Mouse (Mus musculus) spleen, postnatal 36 days (tissue): ENCODE measurements around the gene Gm18596.
"Not testable (repeated sequence)": the region's sequence is repeated elsewhere in the genome, so short reads cannot be mapped to it uniquely, and the experiment has no call there.

Experiments used
- DNase-seq, 2 experiments: peaks; one replicate each; pipeline ENCODE4 v3.0.0; 2022; ENCODE audit warnings: low spot score in 2 of 2, mixed read lengths in 1 of 2

The Gm18596 gene

DNA sequence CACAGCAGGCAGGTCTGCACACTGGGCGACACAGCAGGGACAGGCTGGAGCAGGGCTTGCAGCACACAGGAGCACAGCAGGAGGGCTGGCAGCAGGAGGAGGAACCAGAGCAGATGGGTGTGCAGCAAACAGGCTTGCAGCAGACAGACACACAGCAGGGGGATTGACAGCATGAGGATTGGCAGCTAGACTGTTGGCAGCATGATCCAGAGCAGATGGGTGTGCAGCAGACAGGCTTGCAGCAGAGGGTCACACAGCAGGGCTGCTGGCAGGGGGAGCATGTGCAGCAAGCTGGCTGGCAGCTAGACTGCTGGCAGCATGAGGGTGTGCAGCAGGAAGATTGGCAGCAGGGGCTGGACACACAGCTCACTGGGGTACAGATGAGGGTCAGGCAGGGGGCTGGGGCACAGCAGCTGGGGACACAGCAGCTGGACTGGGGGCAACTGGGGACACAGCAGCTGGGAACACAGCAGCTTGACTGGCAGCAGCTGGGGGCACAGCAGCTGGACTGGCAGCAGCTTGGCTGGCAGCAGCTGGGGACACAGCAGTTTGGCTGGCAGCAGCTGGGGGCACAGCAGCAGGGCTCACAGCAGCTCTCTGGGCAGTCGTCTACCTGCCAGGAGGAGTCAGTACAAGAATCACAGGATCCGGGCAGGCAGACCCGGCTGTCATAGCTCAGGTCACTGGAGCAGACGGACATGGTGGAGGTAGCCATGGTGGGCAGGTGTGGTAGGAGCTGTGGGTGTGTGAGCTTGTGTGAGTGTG lies at the start of gene Gm18596:
Gene Gm18596, minus strand, starts transcription at position 715 of the 765 bp plus-strand sequence.
- DNase-seq, result not testable (repeated sequence)

DNA sequence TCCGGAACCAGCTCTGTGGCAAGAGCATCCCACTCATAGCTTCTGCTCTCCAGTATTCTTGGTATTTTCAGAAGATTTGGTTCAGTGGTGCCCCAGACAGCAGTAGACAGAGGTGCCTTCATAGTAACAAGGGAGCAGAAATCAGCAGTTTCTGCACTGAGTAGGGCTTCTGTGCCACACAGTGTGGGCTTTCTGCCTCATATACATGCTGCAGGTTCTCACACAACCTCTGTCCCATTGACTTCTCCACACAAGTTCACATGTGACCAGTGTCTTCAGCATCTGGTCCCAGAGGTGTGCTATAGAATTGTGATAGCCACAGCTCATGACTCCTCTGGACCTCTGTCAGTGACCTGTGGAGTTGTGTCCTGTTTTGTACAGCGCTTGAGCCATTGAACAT lies 46.2 kb upstream of the Gm18596 start:
- DNase-seq, result no peak

DNA sequence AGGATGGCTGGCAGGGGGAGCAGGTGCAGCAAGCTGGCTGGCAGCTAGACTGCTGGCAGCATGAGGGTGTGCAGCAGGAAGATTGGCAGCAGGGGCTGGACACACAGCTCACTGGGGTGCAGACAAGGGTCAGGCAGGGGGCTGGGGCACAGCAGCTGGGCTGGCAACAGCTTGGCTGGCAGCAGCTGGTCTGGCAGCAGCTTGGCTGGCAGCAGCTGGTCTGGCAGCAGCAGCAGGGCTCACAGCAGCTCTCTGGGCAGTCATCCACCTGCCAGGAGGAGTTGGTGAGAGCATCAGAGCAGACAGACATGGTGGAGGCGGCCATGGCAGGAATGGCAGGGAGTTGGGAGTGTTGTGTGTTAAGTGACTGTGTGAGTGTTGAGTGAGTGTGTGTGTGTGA lies 45.4 kb upstream of the Gm18596 start, which contains the start of gene Gm7137:
Gene Gm7137, minus strand, starts transcription at position 325 of the 400 bp plus-strand sequence.
- DNase-seq, result not testable (repeated sequence)

DNA sequence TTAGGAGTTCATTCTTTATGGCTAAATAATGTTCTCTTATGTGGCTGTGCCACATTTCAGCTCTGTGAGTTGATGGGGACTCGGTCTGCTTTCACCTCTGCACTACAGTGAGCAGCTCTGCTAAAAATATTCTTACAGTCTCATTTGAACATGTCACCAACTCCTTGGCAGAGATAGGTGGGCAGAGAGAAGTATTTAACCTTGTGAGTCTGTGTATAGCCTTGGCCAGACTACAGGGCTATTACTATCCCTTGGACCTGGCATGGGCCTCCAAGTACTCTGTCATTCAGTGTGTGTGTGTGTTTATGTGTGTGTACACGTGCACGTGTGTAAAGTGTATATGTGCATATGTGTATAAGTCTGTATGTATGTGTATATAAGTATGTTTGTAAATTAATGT lies 41.0 kb upstream of the Gm18596 start:
- DNase-seq, result not testable (repeated sequence)

DNA sequence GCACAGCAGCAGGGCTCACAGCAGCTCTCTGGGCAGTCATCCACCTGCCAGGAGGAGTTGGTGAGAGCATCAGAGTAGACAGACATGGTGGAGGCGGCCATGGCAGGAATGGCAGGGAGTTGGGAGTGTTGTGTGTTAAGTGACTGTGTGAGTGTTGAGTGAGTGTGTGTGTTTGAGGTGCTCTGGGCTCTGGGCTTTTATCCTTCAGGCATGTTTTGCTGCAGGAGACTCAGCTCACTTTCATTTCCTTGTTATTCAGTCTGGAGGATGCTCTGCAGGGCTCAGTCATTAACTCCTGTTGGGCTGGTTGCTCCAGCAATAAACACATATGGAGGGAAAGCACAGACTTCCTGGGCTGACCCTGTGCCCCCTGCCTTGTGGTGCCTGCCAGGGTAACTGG lies 40.0 kb upstream of the Gm18596 start, which contains the start of gene Gm3250:
Gene Gm3250, minus strand, starts transcription at position 101 of the 400 bp plus-strand sequence.
- DNase-seq, result not testable (repeated sequence)

DNA sequence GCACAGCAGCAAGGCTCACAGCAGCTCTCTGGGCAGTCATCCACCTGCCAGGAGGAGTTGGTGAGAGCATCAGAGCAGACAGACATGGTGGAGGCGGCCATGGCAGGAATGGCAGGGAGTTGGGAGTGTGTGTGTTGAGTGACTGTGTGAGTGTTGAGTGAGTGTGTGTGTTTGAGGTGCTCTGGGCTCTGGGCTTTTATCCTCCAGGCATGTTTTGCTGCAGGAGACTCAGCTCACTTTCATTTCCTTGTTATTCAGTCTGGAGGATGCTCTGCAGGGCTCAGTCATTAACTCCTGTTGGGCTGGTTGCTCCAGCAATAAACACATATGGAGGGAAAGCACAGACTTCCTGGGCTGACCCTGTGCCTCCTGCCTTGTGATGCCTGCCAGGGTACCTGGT lies 34.4 kb upstream of the Gm18596 start, which contains the start of gene Gm7138:
Gene Gm7138, minus strand, starts transcription at position 101 of the 400 bp plus-strand sequence.
- DNase-seq, result not testable (repeated sequence)

DNA sequence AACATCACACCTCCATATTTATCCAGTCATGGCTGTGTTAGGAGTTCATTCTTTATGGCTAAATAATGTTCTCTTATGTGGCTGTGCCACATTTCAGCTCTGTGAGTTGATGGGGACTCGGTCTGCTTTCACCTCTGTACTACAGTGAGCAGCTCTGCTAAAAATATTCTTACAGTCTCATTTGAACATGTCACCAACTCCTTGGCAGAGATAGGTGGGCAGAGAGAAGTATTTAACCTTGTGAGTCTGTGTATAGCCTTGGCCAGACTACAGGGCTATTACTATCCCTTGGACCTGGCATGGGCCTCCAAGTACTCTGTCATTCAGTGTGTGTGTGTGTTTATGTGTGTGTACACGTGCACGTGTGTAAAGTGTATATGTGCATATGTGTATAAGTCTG lies 29.7 kb upstream of the Gm18596 start:
- DNase-seq, result not testable (repeated sequence)

DNA sequence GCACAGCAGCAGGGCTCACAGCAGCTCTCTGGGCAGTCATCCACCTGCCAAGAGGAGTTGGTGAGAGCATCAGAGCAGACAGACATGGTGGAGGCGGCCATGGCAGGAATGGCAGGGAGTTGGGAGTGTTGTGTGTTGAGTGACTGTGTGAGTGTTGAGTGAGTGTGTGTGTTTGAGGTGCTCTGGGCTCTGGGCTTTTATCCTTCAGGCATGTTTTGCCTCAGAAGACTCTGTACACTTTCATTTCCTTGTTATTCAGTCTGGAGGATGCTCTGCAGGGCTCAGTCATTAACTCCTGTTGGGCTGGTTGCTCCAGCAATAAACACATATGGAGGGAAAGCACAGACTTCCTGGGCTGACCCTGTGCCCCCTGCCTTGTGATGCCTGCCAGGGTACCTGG lies 28.8 kb upstream of the Gm18596 start, which contains the start of gene Gm3238:
Gene Gm3238, minus strand, starts transcription at position 101 of the 400 bp plus-strand sequence.
- DNase-seq, result not testable (repeated sequence)

DNA sequence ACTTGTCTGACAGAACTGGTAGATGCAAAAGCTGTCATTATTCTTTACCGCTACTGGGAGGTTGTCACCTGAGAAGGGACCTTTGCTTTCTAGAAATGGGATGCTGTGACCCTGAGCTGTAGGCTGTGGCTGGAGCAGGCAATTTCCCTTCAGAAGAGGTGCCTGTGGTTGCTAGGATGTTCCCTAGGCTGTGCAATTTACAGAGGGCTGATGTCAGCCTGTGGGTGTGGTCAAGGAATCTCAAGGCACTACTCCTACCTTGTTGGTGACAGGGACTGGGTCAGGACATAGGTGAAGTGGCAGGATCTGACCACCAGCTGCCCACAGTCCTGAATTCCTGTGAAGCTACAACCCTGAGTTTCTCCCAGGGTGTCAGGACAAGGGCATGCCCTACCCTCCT lies 27.3 kb upstream of the Gm18596 start:
- DNase-seq, result no peak

DNA sequence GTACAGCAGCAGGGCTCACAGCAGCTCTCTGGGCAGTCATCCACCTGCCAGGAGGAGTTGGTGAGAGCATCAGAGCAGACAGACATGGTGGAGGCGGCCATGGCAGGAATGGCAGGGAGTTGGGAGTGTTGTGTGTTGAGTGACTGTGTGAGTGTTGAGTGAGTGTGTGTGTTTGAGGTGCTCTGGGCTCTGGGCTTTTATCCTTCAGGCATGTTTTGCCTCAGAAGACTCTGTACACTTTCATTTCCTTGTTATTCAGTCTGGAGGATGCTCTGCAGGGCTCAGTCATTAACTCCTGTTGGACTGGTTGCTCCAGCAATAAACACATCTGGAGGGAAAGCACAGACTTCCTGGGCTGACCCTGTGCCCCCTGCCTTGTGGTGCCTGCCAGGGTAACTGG lies 17.1 kb upstream of the Gm18596 start, which contains the start of gene Gm3233:
Gene Gm3233, minus strand, starts transcription at position 101 of the 400 bp plus-strand sequence.
- not testable (repeated sequence) for DNase-seq

DNA sequence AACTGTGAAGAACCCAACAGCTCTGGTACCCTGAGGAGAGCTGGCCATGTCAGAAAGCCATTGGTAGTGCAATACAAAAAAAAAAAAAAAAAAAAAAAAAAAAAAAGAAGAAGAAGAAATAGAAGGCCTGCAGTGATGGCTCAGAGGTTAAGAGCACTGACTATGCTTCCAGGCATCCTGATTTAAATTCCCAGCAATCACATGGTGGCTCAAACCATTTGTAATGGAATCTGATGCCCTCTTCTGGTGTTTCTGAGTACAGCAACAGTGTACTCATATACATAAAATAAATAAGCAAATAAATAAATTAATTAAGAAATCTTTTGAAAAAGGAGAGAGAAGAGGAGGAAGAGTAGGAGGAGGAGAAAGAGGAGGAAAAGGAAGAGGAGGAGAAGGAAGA lies 11.0 kb upstream of the Gm18596 start:
- DNase-seq, result no peak

DNA sequence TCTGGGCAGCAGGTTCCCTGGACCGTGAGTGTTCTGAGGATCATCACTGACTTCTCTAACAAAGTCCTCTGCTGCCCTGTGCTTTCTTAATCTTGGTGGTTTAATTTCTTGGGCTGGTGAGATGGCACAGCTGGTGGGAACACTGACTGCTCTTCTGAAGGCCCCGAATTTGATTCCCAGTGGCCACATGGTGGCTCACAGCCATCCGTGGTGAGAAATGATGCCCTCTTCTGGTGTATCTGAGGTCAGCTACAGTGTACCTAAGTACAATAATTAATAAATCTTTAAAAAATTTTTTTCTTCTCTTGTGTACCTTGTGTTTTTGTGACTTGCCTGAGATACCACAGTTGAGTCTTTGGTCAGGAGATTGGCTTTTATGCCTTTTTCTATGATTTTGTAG lies 9.9 kb upstream of the Gm18596 start:
- DNase-seq, result not testable (repeated sequence)

DNA sequence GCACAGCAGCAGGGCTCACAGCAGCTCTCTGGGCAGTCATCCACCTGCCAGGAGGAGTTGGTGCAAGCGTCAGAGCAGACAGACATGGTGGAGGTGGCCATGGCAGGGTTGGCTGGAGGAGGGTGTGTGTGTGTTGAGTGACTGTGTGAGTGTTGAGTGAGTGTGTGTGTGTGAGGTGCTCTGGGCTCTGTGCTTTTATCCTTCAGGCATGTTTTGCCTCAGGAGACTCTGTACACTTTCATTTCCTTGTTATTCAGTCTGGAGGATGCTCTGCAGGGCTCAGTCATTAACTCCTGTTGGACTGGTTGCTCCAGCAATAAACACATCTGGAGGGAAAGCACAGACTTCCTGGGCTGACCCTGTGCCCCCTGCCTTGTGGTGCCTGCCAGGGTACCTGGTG lies 8.8 kb upstream of the Gm18596 start, which contains the start of gene Gm9736:
Gene Gm9736, minus strand, starts transcription at position 101 of the 400 bp plus-strand sequence.
- not testable (repeated sequence) for DNase-seq

DNA sequence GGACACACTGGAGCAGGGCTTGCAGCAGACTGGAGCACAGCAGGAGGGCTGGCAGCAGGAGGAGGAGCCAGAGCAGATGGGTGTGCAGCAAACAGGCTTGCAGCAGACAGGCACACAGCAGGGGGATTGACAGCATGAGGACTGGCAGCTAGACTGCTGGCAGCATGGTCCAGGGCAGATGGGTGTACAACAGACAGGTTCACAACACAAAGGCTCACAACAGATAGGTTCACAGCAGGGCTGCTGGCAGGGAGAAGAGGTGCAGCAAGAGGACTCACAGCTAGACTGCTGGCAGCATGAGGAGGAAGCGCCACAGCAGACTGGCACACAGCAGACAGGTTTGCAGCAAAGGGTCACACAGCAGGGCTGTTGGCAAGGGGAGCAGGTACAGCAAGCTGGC lies 8.2 kb upstream of the Gm18596 start:
- not testable (repeated sequence) for DNase-seq

DNA sequence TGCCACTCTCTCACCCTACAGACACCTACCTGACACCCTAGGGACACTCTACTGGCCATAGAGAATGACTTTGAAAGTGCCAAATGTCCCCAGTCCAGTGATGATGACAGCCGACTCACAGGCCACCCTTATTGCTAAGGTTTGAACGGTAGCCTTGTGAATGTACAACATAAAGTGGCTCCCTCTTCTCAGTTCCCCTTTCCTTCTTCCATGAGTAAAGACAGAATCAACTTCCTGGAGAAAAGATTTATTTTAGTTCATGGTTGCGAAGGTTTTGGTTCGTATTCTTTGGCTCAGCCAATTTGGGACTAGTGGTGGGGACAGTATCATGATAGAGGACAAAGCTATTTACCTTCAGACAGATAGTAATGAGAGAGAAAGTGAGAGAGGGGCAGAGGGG lies 3.5 kb downstream of the Gm18596 start:
- no peak for DNase-seq

DNA sequence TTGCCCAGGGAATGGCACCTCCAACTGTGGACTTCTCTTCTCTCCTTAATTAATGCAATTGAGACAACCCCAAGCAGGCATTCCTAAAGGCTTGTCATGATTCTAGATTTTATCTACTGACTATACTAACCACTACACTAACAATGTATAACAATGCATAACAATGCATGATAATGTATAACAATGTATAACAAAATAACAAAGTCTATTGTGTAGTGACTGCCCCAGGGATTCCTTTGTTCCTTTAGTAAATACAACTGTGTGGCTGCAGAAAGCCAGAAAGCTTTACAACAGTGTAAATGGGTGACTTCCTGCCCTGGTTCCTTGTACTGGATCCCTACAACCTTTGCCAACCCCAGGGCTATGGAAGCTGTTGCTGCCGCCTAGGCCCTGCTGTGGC lies 6.5 kb downstream of the Gm18596 start:
- no peak for DNase-seq

DNA sequence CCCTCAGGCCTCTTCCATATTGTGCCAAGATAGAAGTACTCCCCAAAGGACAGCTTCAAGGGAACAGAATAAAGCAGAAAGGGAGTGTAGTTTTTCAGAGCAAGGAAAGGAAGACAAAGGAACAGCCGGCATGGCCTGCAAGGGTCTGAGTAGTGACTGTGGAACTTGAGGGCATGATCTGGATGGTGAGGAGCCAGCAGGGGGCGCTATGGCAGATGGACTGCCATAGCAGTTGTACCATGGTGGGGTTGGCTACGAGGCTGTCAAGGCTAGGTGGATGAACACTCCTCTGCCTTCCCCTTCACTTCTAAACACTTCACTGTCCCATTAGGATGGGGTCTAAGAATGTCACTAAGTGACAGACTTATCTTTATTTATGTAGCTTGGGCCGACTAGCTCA lies 13.2 kb downstream of the Gm18596 start:
- DNase-seq, result no peak

DNA sequence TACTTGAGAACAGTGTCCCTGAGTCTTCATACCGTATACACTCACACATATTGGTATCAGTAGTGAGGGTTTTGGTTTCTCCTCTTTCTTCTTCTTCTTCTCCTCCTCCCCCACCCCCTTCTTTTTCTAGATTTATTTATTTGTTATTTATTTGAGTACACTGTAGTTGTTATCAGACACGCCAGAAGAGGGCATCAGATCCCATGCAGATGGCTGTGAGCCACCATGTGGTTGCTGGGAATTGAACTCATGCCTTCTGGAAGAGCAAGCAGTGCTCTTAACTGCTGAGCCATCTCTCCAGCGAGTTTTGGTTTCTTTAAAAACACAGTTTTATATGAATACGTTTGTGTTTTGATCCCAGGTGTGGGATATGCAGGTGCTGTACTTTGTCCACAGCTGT lies 14.2 kb downstream of the Gm18596 start:
- DNase-seq, result no peak

DNA sequence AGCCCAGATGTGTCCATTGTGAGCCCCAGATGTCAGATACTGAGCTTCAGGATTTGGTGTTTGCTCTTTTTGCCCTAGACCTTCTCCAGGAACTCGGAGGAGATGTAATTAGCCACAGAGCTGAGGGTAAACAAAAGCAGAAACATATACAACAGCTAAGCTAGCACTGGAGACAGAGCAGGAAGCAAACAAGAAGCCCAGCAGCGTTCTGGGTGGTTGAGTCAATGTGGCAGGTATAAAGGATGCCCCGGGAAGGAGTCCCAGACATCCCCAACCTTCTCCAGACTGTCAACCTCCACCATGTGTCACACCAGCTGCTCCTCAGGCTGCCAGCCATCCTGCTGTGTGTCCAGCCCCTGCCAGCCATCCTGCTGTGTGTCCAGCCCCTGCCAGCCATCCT lies 16.3 kb downstream of the Gm18596 start, which contains the start of gene Gm10100:
Gene Gm10100, plus strand, starts transcription at position 301 of the 400 bp plus-strand sequence.
- DNase-seq, result no peak

DNA sequence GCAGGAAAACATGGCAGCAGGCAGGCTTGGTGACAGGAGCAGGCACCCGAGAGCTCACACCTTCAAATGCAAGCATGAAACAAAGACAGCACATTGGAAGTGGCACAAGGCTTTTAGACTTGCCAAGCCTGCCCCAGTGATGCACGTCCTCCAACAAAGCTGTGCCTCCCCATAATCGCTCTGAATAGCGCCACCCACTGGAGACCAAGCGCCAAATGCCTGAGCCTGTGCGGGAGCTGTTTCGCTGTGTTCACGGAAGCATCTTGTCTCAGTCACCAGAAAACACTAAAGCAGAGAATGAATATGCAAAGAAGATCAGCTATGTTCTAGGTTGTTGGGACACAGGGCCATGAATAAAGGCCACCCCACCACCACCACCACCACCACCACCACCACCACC lies 17.6 kb downstream of the Gm18596 start:
- no peak for DNase-seq

DNA sequence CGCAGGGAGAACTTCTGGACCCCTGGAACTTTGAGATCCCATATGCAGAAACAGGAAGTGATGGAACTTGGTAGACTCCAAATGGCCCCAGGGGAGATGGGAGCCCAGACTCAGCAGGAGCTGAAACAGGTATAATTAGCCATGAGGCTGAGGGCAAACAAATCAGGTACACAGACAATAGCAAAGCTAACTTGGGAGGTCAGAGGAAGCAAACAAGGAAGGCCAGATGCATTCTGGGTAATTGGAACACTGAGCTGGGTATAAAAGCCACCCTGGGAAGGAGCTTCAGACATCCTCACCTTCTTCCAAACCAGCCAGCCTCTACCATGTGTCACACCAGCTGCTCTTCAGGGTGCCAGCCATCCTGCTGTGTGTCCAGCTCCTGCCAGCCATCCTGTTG lies 22.1 kb downstream of the Gm18596 start, which contains the start of gene Krtap12-1:
Gene Krtap12-1, plus strand, starts transcription at position 301 of the 400 bp plus-strand sequence.
- not testable (repeated sequence) for DNase-seq

DNA sequence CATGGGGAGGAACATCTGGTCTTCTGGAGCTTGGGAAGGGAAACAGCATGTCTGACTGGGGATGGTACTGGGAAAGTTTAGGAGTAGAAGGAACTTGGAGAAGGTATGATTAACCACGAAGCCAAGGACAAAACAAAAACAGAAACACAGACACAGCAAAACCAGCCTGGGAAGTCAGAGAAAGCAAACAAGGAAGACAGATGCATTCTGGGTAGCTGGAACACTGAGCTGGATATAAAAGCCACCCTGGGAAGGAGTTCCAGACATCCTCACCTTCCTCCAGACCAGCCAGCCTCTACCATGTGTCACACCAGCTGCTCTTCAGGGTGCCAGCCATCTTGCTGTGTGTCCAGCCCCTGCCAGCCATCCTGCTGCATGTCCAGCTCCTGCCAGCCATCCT lies 26.9 kb downstream of the Gm18596 start, which contains the start of gene Gm10142:
Gene Gm10142, plus strand, starts transcription at position 301 of the 400 bp plus-strand sequence.
- no peak for DNase-seq

DNA sequence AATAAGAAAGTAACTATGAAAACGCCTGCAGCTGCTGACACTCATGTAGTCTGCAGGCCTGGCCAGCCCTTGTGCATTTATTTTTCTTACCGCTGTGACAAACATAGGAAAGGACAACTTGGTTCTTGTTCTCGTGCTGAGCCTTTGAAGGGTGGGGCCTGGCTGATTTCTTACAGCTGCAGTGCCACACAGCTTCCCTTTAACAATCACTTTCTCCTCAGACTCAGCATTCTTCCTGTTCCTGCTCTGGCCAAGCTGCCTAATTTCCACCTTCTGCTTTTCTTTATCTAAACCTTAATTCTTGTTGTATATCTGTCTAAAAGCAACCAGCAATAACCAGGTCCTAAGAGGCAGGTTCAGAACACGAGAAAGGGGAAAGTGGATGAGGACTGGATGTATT lies 28.7 kb downstream of the Gm18596 start:
- DNase-seq, result no peak
